Mouse (Mus musculus): Measurements from ENCODE around the gene Npr1.

The Npr1 gene

DNA sequence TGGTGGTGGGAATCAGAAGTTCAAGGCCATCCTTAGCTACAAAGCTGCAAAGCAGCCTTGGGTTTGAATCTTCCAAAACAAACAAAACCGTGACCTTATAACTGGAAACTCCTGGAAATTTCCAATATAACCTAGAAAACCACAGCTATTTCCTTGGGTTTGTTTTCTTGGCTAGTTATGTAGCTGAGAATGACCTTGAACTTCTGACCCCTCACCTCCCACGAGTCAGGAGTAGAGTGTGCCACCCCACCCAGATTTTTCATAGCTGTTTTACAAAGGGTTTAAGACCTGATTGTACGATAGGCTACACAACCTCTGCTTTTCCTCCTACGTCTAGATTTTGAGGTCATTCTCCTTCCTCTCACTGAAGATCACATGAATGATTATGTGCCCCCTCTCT is 28.5 kb downstream of the Npr1 start:
- no peak for DNase-seq (ENCODE audit: low spot score)

DNA sequence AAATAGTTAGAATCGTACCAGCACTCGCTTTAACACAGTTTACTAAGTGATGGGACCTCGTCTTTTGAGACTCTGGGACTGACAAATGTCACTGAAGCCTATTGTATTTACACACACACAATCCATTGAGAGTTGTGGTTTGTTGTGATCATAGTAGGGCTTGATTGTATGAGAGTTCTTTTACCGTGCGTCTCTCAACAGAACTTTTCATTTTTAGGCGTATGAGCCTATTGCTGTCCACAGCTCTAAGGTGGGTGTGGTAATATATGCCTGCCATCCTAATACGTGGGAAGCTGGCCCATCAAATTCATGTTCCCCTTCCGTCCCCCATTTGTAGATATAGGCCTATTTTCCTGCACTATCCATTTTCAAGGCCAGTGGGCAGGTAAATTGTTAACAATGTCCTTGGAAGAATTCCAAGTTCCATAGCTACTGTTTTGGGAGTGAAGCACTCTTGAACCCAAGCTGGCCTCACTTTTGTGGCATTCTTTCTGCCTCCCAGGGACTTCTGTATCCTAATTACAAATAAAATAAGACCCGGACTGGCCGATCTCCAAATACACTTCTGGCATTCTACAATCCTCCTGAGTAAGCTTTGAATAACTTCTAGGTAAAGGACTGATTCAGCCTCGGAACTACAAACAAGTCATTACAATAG is 31.5 kb downstream of the Npr1 start:
- DNase-seq (ENCODE audit: low spot score), result no peak

DNA sequence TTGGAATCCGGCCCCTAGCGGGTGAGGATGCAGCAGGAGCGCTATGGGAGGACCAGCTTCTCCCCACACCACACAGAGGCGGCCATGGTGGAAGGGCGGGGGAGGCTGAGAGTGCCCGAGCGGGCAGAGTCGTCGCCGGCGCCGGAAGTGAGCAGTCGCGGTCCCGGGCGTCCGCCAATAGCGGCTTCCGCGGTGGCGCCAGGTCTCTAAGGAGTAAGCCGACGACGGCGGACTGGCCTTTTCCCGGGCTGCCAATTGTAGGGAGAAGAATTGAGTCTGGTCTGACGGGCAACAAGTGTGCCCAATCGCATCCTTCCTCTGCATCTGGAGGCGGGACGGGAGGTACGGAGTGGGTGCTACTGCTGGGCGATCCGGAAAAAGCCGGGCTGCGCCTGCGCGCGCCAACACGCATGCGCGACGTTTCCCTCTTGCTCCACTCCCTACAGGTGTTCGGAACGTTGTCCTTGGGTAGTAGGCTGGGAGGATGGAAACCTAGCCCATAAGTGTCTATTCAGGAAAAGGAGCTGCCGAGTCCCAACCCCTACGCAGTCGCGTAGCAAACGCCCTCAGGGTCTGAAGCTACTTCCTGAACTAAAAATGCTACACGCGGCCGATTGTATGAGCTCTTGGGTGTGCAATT is 32.2 kb downstream of the Npr1 start, which contains the start of gene Ints3:
Gene Ints3, minus strand, starts transcription at position 242 of the 640 bp plus-strand sequence.
- peak; percentile 100 for DNase-seq (ENCODE audit: low spot score)

DNA sequence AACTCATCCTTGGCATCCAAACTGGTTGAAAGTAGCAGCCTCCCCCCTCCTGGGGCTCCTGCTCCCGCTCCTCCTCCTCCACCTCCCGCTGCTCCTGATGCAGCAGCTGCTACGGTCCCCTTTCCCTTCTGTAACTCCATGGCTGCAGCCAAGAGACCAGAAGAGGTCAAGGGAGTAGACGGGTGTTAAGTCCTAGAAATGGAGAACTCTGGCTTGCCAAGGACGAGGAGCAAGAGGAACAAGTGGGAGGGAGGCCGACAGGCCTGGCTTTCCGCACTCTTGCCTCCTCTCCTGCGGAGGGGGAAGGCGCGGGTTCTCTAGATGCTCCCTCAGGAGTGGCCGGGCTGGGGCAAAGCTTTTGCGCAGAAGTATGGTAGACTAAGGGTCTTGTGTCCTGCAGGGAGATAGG is 32.9 kb downstream of the Npr1 start:
- peak; percentile 24 for DNase-seq (ENCODE audit: low spot score)

DNA sequence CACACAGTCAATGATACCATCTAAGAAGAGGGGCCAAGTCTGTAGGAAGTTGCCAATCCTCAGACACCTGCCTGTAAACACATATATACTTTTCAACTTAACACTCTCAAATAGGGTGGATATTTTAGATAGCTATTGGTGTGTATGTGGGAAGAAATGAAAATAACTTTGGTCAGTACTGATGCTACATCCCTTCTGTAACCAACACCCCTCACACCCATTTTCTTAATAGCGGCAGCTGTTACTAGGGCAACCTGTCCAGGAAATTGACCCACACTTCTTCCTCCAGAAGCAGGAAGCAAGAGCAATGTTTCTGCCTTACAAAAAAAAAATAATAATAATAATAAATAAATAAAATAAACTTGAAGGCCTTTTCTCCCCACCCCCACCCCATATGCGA is 33.3 kb downstream of the Npr1 start:
- no peak for DNase-seq (ENCODE audit: low spot score)

DNA sequence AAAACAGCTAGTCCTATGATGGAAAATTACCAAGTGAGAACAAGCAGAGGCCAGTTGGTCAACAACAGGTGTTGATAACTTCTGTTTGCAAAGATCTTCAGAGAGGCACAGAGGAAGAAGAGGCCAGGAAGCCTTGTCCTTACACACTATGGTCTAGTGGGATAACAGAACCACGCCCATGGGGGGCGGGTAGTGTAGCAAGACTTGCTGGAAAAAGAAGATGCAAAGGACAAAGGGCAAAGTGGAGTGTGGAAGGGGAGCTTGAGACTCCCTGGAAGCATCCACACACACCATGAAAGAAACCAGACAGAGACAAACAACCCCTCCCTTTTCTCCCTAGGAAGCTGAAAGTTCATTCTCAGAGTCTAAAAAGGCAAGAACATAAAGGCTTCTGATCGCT is 36.1 kb downstream of the Npr1 start:
- no peak for DNase-seq (ENCODE audit: low spot score)

DNA sequence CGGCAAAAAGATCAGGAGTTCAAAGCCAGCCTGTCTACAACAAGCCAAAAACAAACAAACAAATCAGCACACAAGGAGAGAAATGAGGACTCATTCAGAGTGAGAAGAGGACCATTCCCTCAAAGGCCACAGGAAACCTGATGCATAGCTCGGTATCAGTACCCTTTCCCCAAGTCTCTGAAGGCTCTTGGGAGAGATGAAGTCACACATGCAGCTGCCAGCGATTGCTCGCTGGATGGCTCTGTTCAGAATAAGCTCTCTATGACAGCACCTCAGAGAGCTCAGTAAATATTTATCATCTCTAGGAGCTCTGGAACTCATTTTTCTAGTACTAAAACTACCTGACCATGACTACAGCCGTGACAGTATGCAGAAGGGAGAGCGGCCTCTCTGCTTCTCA is 37.5 kb downstream of the Npr1 start:
- DNase-seq (ENCODE audit: low spot score), result no peak

DNA sequence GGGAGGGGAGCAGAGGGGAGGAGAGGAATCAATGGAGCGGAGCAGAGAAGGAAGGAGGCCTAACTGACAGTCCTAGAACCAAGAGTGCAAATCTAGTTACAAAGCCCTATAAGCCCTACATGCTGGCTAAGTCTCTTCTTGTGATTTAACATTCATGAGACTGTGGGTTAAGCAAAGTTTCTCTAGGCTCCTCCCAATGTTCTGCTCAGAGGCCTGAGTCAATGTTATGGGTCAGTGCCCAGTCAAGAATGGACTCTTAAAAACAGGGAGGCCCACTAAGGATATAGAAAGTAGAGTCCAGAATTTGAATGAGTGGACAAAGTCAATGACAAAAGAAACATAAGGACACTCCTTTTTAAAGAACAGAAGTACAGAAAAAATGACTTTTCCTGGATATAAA is 38.1 kb downstream of the Npr1 start:
- no peak for DNase-seq (ENCODE audit: low spot score)

DNA sequence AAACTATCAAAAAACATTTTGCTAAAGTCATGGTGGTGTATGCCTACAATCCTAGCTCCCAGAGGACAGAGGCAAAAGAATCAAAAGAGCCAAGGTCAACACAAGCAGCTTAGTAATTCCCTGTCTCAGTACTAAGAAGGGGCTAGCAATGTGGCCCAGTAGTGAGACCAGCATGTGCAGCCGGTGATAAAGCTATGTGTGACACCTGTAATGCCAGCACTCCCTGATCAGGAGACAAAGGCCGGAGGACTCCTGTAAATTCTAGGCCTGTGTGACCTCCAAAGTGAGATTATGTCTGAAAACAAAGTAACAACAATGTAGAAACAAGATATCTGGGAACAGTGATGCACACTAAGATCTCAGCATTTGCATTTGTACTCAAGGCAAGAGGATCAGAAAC is 40.2 kb downstream of the Npr1 start:
- no peak for DNase-seq (ENCODE audit: low spot score)

DNA sequence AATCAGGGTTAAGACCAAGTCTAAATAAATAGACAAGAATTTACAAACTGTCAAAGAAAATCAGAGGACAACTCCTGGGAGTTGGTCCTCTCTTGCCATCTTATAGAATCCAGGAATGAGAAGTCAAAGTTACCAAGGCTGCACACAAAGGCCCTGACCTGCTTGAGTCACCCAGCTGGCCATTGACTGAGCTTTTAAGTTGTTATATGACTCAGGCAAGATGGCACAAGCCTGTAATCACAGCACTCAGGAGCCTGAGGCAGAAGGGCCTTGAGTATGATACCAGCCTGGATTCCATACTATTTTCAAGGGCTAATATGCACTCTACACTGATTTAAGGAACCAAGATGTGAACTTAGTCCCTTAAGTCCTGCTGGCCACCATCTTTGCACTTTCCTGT is 42.1 kb downstream of the Npr1 start:
- no peak for DNase-seq (ENCODE audit: low spot score)

DNA sequence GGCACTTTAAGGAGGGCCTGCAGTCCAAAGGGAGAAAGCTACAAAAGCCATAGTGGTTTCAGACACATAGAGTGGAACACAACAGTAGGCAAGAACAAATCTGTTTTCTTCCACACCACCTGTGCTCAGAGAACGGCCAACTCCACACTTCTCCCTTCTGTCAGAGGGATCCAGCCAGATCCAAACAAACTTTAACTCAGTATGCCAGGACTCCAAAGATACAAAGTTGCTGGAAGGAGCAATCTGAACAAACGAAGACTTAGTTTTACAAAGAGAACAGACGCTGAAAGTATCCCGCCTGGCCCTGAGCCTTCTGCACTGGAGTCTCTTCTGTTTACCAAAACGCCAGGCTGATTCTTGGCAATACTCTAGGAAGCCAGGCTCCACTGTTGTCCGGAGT is 45.0 kb downstream of the Npr1 start:
- DNase-seq (ENCODE audit: low spot score), result no peak

DNA sequence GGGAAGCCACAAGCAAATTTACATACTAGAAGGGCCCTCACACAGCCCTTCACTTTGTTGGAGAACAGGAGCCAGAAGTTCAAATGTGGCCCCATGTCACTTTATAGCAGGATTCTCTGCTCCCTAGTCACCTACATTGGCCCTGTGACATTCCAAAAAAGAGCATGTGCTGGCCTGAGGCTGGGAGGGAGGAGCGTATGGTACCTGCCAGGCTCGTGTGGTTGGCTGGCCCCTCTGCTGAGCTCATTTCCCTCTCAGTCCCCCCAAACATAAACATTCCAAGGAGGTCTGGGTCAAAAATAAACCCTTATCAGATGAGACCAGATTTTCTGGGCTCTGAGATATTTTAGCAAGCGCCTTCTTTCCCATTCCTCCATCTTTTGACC is 52.7 kb downstream of the Npr1 start:
- no peak for DNase-seq (ENCODE audit: low spot score)

DNA sequence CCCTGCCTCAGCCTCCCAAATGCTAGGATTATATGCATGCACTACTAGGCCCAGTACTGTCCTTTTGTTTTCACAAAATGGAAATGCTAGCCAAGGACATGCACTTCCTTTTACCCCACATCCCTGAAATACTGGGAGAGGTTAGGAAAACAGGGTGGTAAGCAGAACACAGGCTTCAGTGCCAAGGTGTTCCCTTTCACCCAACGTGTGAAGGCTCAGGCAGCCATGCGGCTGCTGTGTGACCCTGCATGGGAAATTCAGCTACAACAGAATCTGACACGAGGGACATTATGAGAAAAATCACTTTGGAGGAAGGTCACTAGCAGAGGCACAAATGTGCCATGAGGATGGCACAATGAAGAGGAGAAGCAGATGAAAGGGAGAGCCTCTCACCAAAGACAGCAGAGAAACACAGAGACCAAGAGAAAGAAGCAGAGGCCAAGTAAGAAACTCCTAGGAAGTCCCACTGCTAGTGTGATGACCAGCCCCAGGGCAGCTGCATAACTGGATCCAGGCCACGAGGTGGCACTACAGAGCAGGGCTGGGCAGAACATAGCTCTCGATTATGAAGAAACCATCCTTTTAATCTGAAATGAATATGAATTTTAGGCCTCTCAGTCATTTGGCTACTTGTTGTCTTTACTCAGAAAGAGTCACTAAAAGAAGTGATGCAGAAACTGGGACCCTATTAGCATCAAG is 53.2 kb downstream of the Npr1 start:
- DNase-seq (ENCODE audit: low spot score), result peak; percentile 77

DNA sequence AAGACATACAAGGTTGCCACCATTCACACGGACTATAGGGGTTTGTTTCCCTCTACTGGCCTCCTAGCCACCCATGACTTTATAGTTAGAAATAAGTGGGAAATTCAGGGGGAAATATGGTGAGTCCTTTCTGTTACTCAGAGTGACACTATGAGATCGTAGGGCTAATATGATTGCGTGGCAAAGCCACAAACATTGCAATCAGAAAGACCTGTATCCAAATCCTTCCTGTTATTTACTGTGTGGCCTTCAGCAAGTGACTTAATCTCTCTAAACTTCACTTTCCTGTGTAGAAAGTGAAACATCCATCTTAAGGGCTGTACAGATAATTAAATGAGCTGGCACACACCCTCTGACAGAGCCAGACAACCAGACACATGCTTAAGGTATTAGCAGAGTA is 56.9 kb downstream of the Npr1 start:
- no peak for DNase-seq (ENCODE audit: low spot score)

DNA sequence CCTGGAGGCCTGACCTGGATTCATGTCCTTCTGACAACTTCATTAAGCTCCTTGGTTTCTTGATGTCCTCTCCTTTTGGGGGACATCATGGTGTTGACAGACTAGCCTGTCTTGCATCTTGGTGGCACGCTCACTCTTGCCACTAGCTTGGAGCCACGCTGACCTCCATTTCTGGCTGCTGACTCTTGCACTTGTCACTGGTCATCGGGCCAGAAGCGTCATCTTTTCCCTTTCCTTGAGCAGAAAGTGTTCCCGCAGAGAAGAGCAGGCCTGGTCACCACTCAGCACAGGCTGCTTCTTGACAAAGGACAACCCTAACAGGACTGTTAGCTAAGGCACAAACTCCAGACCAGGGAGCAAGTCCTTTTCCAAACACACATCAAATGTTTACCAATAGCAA is 59.3 kb downstream of the Npr1 start:
- DNase-seq (ENCODE audit: low spot score), result no peak

DNA sequence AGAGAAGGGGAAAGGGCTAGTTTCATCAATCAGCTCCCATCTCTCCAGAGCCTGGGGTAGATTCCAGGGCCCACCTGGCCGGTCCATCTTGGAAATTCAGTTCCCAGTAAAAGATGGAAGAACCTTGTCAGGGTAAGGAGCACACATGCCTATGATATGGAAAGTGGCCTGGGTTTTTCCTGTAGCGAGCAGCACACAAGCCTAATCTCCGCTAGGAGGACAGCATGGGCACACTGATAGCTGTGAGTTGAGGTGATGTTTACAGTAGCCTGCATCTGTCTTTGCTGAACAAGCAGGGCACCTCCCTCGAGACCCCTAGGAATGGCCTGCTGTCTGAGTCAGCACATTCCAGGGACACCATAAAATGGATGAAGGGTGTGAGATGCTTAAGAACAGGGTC is 61.1 kb downstream of the Npr1 start:
- DNase-seq (ENCODE audit: low spot score), result no peak

DNA sequence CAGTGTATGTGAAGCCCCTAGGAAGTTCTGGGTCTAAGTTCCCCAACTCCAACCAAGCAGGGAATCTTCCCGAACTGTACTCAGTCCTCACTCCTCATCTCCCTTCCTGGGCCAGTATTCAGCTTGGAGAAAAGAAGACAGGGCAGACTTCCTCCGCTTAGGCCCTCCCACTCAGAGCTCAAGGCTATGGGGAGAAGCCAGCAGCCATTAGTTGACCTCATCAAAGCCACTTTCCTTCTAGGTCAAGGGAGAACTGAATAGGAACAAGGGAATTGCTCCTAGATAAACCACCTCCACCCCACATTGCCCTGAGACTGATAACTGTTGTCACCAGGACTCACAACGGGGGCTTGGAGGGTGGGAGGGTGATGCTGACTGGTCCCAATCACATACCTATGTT is 61.5 kb downstream of the Npr1 start:
- no peak for DNase-seq (ENCODE audit: low spot score)

DNA sequence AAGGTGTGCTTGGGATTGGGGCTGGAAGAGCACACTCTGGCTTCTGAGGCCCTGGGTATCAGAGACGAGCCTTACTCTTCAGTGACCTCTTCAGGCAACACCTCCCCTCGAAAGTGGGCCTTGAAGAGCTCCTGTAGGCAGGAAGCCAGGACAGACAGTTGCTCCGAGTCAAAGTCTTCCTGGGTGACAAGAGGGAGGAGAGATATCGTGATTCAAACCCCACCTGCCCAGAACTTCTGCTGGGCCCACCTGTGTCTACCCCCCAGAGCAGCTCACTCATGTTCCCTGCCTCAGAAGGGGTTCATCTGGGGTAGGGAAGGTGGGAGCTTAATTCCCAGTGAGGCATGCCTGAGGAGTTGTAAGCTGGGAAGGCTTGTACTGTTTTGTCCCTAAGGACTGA is 64.7 kb downstream of the Npr1 start:
- DNase-seq (ENCODE audit: low spot score), result no peak
